Mouse (Mus musculus): ENCODE measurements at regions not wholly inside any gene's neighbourhood (a gene's known extent, or its start where the extent isn't known, plus 50 kb on each side); places are given as distances from the start of the nearest gene placed in this dataset.

GRCm38 (mm10) chr13:118975519-118975918 lies 305.9 kb downstream of the Fgf10 start:
- no peak for ATAC-seq
- Histone ChIP-seq H3K4me3 (replicated peaks; ENCODE audit: low read length) (no peak overlapping the region), H3K9me3 (ENCODE audit: control insufficient read depth, low read length) (no peaks in the 10 kb centered on the region), H3K27me3 (replicated peaks; ENCODE audit: control insufficient read depth, insufficient read depth, low read length) (no peaks in the 10 kb centered on the region), H3K36me3 (ENCODE audit: control insufficient read depth, insufficient read depth) (no peaks in the 10 kb centered on the region), H3K9ac (replicated peaks; ENCODE audit: low read depth, low read length) (no peak overlapping the region), H3K27ac (ENCODE audit: low read length) (no peak overlapping the region), H3K4me2 (ENCODE audit: low read length) (no peak overlapping the region), H3K4me1 (replicated peaks; ENCODE audit: control insufficient read depth, insufficient read depth, low read length) (no peaks in the 10 kb centered on the region)
- 95% methylated on average over 1 of the region's 1 CpGs for WGBS

GRCm38 (mm10) chr13:118979505-118979904 lies 309.9 kb downstream of the Fgf10 start:
- no peak overlapping the region for H3K4me2 ChIP-seq (ENCODE audit: low read length)
- H3K27ac ChIP-seq (ENCODE audit: low read length), result no peak overlapping the region
- H3K27me3 ChIP-seq (replicated peaks; ENCODE audit: control insufficient read depth, insufficient read depth, low read length), result no peaks in the 10 kb centered on the region
- no peak overlapping the region for H3K4me3 ChIP-seq (replicated peaks; ENCODE audit: low read length)
- no peak for ATAC-seq
- H3K36me3 ChIP-seq (ENCODE audit: control insufficient read depth, insufficient read depth), result no peaks in the 10 kb centered on the region
- H3K9me3 ChIP-seq (ENCODE audit: control insufficient read depth, low read length), result no peaks in the 10 kb centered on the region
- WGBS, result 87% methylated on average over 5 of the region's 5 CpGs
- no peak overlapping the region for H3K9ac ChIP-seq (replicated peaks; ENCODE audit: low read depth, low read length)
- peaks cover 7% of the 10 kb centered on the region for H3K4me1 ChIP-seq (replicated peaks; ENCODE audit: control insufficient read depth, insufficient read depth, low read length)

- Histone ChIP-seq H3K27ac (ENCODE audit: low read length) (no peak overlapping the region), H3K9ac (replicated peaks; ENCODE audit: low read depth, low read length) (no peak overlapping the region), H3K4me1 (replicated peaks; ENCODE audit: control insufficient read depth, insufficient read depth, low read length) (peaks cover 7% of the 10 kb centered on the region), H3K4me3 (replicated peaks; ENCODE audit: low read length) (no peak overlapping the region), H3K36me3 (ENCODE audit: control insufficient read depth, insufficient read depth) (no peaks in the 10 kb centered on the region), H3K4me2 (ENCODE audit: low read length) (no peak overlapping the region), H3K9me3 (ENCODE audit: control insufficient read depth, low read length) (no peaks in the 10 kb centered on the region), H3K27me3 (replicated peaks; ENCODE audit: control insufficient read depth, insufficient read depth, low read length) (no peaks in the 10 kb centered on the region)
- peak; percentile 89 for ATAC-seq
- 30% methylated on average over 10 of the region's 10 CpGs for WGBS
These were observed 311.7 kb downstream of the Fgf10 start for GRCm38 (mm10) chr13:118981196-118981810.

- ATAC-seq, result no peak
- no peak overlapping the region for H3K9ac ChIP-seq (replicated peaks; ENCODE audit: low read depth, low read length)
- H3K36me3 ChIP-seq (ENCODE audit: control insufficient read depth, insufficient read depth), result no peaks in the 10 kb centered on the region
- no peaks in the 10 kb centered on the region for H3K9me3 ChIP-seq (ENCODE audit: control insufficient read depth, low read length)
- no peaks in the 10 kb centered on the region for H3K27me3 ChIP-seq (replicated peaks; ENCODE audit: control insufficient read depth, insufficient read depth, low read length)
- no peak overlapping the region for H3K27ac ChIP-seq (ENCODE audit: low read length)
- H3K4me2 ChIP-seq (ENCODE audit: low read length), result no peak overlapping the region
- H3K4me3 ChIP-seq (replicated peaks; ENCODE audit: low read length), result no peak overlapping the region
- 85% methylated on average over 1 of the region's 1 CpGs for WGBS
- peaks cover 7% of the 10 kb centered on the region for H3K4me1 ChIP-seq (replicated peaks; ENCODE audit: control insufficient read depth, insufficient read depth, low read length)
These were observed 315.7 kb downstream of the Fgf10 start for GRCm38 (mm10) chr13:118985285-118985684.

GRCm38 (mm10) chr13:119025305-119025975 lies 355.8 kb downstream of the Fgf10 start:
- Histone ChIP-seq H3K36me3 (ENCODE audit: control insufficient read depth, insufficient read depth) (no peaks in the 10 kb centered on the region), H3K4me2 (ENCODE audit: low read length) (no peak overlapping the region), H3K9ac (replicated peaks; ENCODE audit: low read depth, low read length) (no peak overlapping the region), H3K4me3 (replicated peaks; ENCODE audit: low read length) (no peak overlapping the region), H3K4me1 (replicated peaks; ENCODE audit: control insufficient read depth, insufficient read depth, low read length) (no peaks in the 10 kb centered on the region), H3K9me3 (ENCODE audit: control insufficient read depth, low read length) (no peaks in the 10 kb centered on the region), H3K27ac (ENCODE audit: low read length) (no peak overlapping the region), H3K27me3 (replicated peaks; ENCODE audit: control insufficient read depth, insufficient read depth, low read length) (no peaks in the 10 kb centered on the region)
- no peak for ATAC-seq
- 92% methylated on average over 6 of the region's 6 CpGs for WGBS

GRCm38 (mm10) chr13:119039616-119040015 lies 370.0 kb downstream of the Fgf10 start:
- ATAC-seq, result no peak
- no peak overlapping the region for H3K27ac ChIP-seq (ENCODE audit: low read length)
- no peak overlapping the region for H3K9ac ChIP-seq (replicated peaks; ENCODE audit: low read depth, low read length)
- H3K4me3 ChIP-seq (replicated peaks; ENCODE audit: low read length), result no peak overlapping the region
- H3K36me3 ChIP-seq (ENCODE audit: control insufficient read depth, insufficient read depth), result no peaks in the 10 kb centered on the region
- 92% methylated on average over 1 of the region's 1 CpGs for WGBS
- H3K27me3 ChIP-seq (replicated peaks; ENCODE audit: control insufficient read depth, insufficient read depth, low read length), result no peaks in the 10 kb centered on the region
- H3K4me2 ChIP-seq (ENCODE audit: low read length), result no peak overlapping the region
- H3K4me1 ChIP-seq (replicated peaks; ENCODE audit: control insufficient read depth, insufficient read depth, low read length), result no peaks in the 10 kb centered on the region
- no peaks in the 10 kb centered on the region for H3K9me3 ChIP-seq (ENCODE audit: control insufficient read depth, low read length)

GRCm38 (mm10) chr13:119045112-119045511 lies 375.5 kb downstream of the Fgf10 start:
- no peaks in the 10 kb centered on the region for H3K27me3 ChIP-seq (replicated peaks; ENCODE audit: control insufficient read depth, insufficient read depth, low read length)
- no peak overlapping the region for H3K4me3 ChIP-seq (replicated peaks; ENCODE audit: low read length)
- no peak overlapping the region for H3K4me2 ChIP-seq (ENCODE audit: low read length)
- 80% methylated on average over 1 of the region's 1 CpGs for WGBS
- H3K4me1 ChIP-seq (replicated peaks; ENCODE audit: control insufficient read depth, insufficient read depth, low read length), result no peaks in the 10 kb centered on the region
- no peak overlapping the region for H3K9ac ChIP-seq (replicated peaks; ENCODE audit: low read depth, low read length)
- H3K9me3 ChIP-seq (ENCODE audit: control insufficient read depth, low read length), result no peaks in the 10 kb centered on the region
- H3K27ac ChIP-seq (ENCODE audit: low read length), result no peak overlapping the region
- ATAC-seq, result no peak
- H3K36me3 ChIP-seq (ENCODE audit: control insufficient read depth, insufficient read depth), result no peaks in the 10 kb centered on the region

- no peak overlapping the region for H3K9ac ChIP-seq (replicated peaks; ENCODE audit: low read depth, low read length)
- WGBS, result 76% methylated on average over 6 of the region's 6 CpGs
- no peaks in the 10 kb centered on the region for H3K9me3 ChIP-seq (ENCODE audit: control insufficient read depth, low read length)
- no peak overlapping the region for H3K27ac ChIP-seq (ENCODE audit: low read length)
- H3K4me2 ChIP-seq (ENCODE audit: low read length), result no peak overlapping the region
- no peaks in the 10 kb centered on the region for H3K4me1 ChIP-seq (replicated peaks; ENCODE audit: control insufficient read depth, insufficient read depth, low read length)
- H3K36me3 ChIP-seq (ENCODE audit: control insufficient read depth, insufficient read depth), result no peaks in the 10 kb centered on the region
- no peaks in the 10 kb centered on the region for H3K27me3 ChIP-seq (replicated peaks; ENCODE audit: control insufficient read depth, insufficient read depth, low read length)
- no peak for ATAC-seq
- no peak overlapping the region for H3K4me3 ChIP-seq (replicated peaks; ENCODE audit: low read length)
These were observed 359.4 kb upstream of the Paip1 start for GRCm38 (mm10) chr13:119068745-119069580.

GRCm38 (mm10) chr13:119069581-119069936 lies 358.8 kb upstream of the Paip1 start:
- H3K9me3 ChIP-seq (ENCODE audit: control insufficient read depth, low read length), result no peaks in the 10 kb centered on the region
- H3K4me2 ChIP-seq (ENCODE audit: low read length), result no peak overlapping the region
- H3K27ac ChIP-seq (ENCODE audit: low read length), result no peak overlapping the region
- no peaks in the 10 kb centered on the region for H3K4me1 ChIP-seq (replicated peaks; ENCODE audit: control insufficient read depth, insufficient read depth, low read length)
- no peaks in the 10 kb centered on the region for H3K27me3 ChIP-seq (replicated peaks; ENCODE audit: control insufficient read depth, insufficient read depth, low read length)
- ATAC-seq, result no peak
- no peak overlapping the region for H3K9ac ChIP-seq (replicated peaks; ENCODE audit: low read depth, low read length)
- H3K4me3 ChIP-seq (replicated peaks; ENCODE audit: low read length), result no peak overlapping the region
- no peaks in the 10 kb centered on the region for H3K36me3 ChIP-seq (ENCODE audit: control insufficient read depth, insufficient read depth)
- 92% methylated on average over 7 of the region's 7 CpGs for WGBS

Data from forebrain, embryonic 16.5 days (tissue).